Mouse (Mus musculus) liver, embryonic 16.5 days (tissue): ENCODE data around the gene Hip1r. TPM values are rescaled to one million over a fixed set of nuclear protein-coding genes. Genes with fewer than 3 reads are reported as not detected.

Experiments
- ATAC-seq: fragments of 200-750 bp; cut with Nextera tagmentation; 2 replicates; pipeline ENCODE4 v1.8.0; 2017; ENCODE audit warnings: low read depth, mild to moderate bottlenecking, moderate number of reproducible peaks, moderate library complexity
- H3K27ac ChIP-seq: fragments of 300-500 bp; sonication (generic); 2 replicates; pipeline ENCODE4 v1.5.1; 2014; ENCODE audit warnings: mild to moderate bottlenecking, low read length
- H3K27me3 ChIP-seq: fragments of 300-500 bp; sonication (generic); 2 replicates; pipeline ENCODE4 v1.6.1; 2014; ENCODE audit warnings: low read depth, low read length, mixed read lengths; ENCODE audit not compliant: control insufficient read depth, insufficient read depth
- H3K36me3 ChIP-seq: fragments of 300-500 bp; sonication (generic); 2 replicates; pipeline ENCODE4 v1.6.1; 2014; ENCODE audit warnings: mild to moderate bottlenecking; ENCODE audit not compliant: control insufficient read depth, insufficient read depth
- H3K4me1 ChIP-seq: fragments of 300-500 bp; sonication (generic); 2 replicates; pipeline ENCODE4 v1.6.1; 2014; ENCODE audit warnings: low read depth, low read length, mixed read lengths; ENCODE audit not compliant: control insufficient read depth
- H3K4me2 ChIP-seq: fragments of 300-500 bp; sonication (generic); 2 replicates; pipeline ENCODE4 v1.6.1; 2014; ENCODE audit warnings: low read depth, low read length, mixed read lengths
- H3K4me3 ChIP-seq: fragments of 300-500 bp; sonication (generic); 2 replicates; pipeline ENCODE4 v1.5.1; 2014; ENCODE audit warnings: low read depth, mild to moderate bottlenecking, low read length
- H3K9ac ChIP-seq: fragments of 300-500 bp; sonication (generic); 2 replicates; pipeline ENCODE4 v1.6.1; 2014; ENCODE audit warnings: low read depth, low read length
- H3K9me3 ChIP-seq: fragments of 300-500 bp; sonication (generic); replicated peaks from 2 replicates; pipeline ENCODE4 v1.6.1; 2016; ENCODE audit warnings: low read length; ENCODE audit not compliant: control insufficient read depth
- WGBS: fragments of 180-500 bp; shearing (Covaris S2); extraction: QIAGEN DNeasy Blood & Tissue Kit; methylation state at CpG from one replicate; pipeline ENCODE4 v1.1.7; 2014; ENCODE audit not compliant: insufficient replicate concordance; 5-methylcytosine and 5-hydroxymethylcytosine counted together
- polyA plus RNA-seq: library from polyadenylated mRNA; unstranded; fragments of >200 nt; fragmentation: Nextera tagmentation; extraction: Ambion mirVana; gene quantifications from 2 replicates; pipeline ENCODE4 v1.2.1, GENCODE M21; 2015

Hip1r gene
- polyA plus RNA-seq, 1 experiment from 2014 or later = 16.3 TPM

GRCm38 (mm10) chr5:124021701-124022100 lies 48.3 kb downstream of the Hip1r start:
- Histone ChIP-seq H3K27ac (peak overlapping the region; percentile 74), H3K36me3 (peaks cover 5% of the 10 kb centered on the region; the same call in 1 of the 2 replicates), H3K27me3 (no peaks in the 10 kb centered on the region), H3K9ac (peak overlapping the region; percentile 38; the same call in 1 of the 2 replicates), H3K4me3 (no peak overlapping the region), H3K4me2 (peak overlapping the region; percentile 17), H3K4me1 (peaks cover 95% of the 10 kb centered on the region), H3K9me3 (no peaks in the 10 kb centered on the region)
- ATAC-seq = no peak
- WGBS = 54% methylated on average over 11 of the region's 11 CpGs

- peak overlapping the region; percentile 17 for H3K4me2 ChIP-seq
- H3K4me1 ChIP-seq = peaks cover 91% of the 10 kb centered on the region
- no peak overlapping the region for H3K4me3 ChIP-seq
- H3K9ac ChIP-seq = peak overlapping the region; percentile 38; the same call in 1 of the 2 replicates
- no peaks in the 10 kb centered on the region for H3K27me3 ChIP-seq
- H3K9me3 ChIP-seq = no peaks in the 10 kb centered on the region
- WGBS = 10% methylated on average over 7 of the region's 7 CpGs
- H3K36me3 ChIP-seq = peaks cover 6% of the 10 kb centered on the region; the same call in 1 of the 2 replicates
- H3K27ac ChIP-seq = peak overlapping the region; percentile 74
- ATAC-seq = no peak
Measured at GRCm38 (mm10) chr5:124022365-124022764, 48.9 kb downstream of the Hip1r start.

- Histone ChIP-seq H3K4me3 (no peak overlapping the region), H3K36me3 (peaks cover 6% of the 10 kb centered on the region; the same call in 1 of the 2 replicates), H3K4me1 (peaks cover 89% of the 10 kb centered on the region), H3K27me3 (no peaks in the 10 kb centered on the region), H3K9ac (no peak overlapping the region; the same call in 1 of the 2 replicates), H3K9me3 (no peaks in the 10 kb centered on the region), H3K4me2 (no peak overlapping the region), H3K27ac (peak overlapping the region; percentile 55)
- 76% methylated on average over 6 of the region's 6 CpGs for WGBS
- ATAC-seq = no peak
Measured at GRCm38 (mm10) chr5:124024677-124025076, 51.2 kb downstream of the Hip1r start.

GRCm38 (mm10) chr5:124025146-124025545 lies 51.7 kb downstream of the Hip1r start:
- H3K4me3 ChIP-seq = no peak overlapping the region
- no peaks in the 10 kb centered on the region for H3K27me3 ChIP-seq
- H3K9ac ChIP-seq = no peak overlapping the region; the same call in 1 of the 2 replicates
- 53% methylated on average over 9 of the region's 9 CpGs for WGBS
- peaks cover 88% of the 10 kb centered on the region for H3K4me1 ChIP-seq
- no peaks in the 10 kb centered on the region for H3K9me3 ChIP-seq
- H3K4me2 ChIP-seq = no peak overlapping the region
- H3K27ac ChIP-seq = peak overlapping the region; percentile 60
- ATAC-seq = 0 out of 2 replicates have a peak, but pooled peaks have one; percentile 50
- peaks cover 6% of the 10 kb centered on the region; the same call in 1 of the 2 replicates for H3K36me3 ChIP-seq

GRCm38 (mm10) chr5:124025587-124026441 lies 52.4 kb downstream of the Hip1r start:
- ATAC-seq = peak; percentile 25; the same call in 1 of the 2 replicates
- Histone ChIP-seq H3K9ac (peak overlapping the region; percentile 11), H3K4me1 (peaks cover 89% of the 10 kb centered on the region), H3K27ac (peak overlapping the region; percentile 60), H3K9me3 (no peaks in the 10 kb centered on the region), H3K4me3 (no peak overlapping the region), H3K36me3 (peaks cover 4% of the 10 kb centered on the region; the same call in 1 of the 2 replicates), H3K27me3 (no peaks in the 10 kb centered on the region), H3K4me2 (0 out of 2 replicates have a peak overlapping the region, but pooled peaks have one; percentile 2)
- WGBS = 77% methylated on average over 15 of the region's 15 CpGs

GRCm38 (mm10) chr5:124026568-124026967 lies 53.1 kb downstream of the Hip1r start:
- Histone ChIP-seq H3K4me2 (no peak overlapping the region), H3K27ac (peak overlapping the region; percentile 60), H3K36me3 (peaks cover 4% of the 10 kb centered on the region; the same call in 1 of the 2 replicates), H3K4me3 (no peak overlapping the region), H3K27me3 (no peaks in the 10 kb centered on the region), H3K9me3 (no peaks in the 10 kb centered on the region), H3K4me1 (peaks cover 83% of the 10 kb centered on the region), H3K9ac (peak overlapping the region; percentile 5; the same call in 1 of the 2 replicates)
- ATAC-seq = no peak
- 75% methylated on average over 5 of the region's 5 CpGs for WGBS

GRCm38 (mm10) chr5:124027702-124028470 lies 54.5 kb downstream of the Hip1r start:
- peak overlapping the region; percentile 6; the same call in 1 of the 2 replicates for H3K4me3 ChIP-seq
- H3K4me1 ChIP-seq = peaks cover 78% of the 10 kb centered on the region
- H3K27me3 ChIP-seq = no peaks in the 10 kb centered on the region
- peak overlapping the region; percentile 47 for H3K27ac ChIP-seq
- peak overlapping the region; percentile 27 for H3K4me2 ChIP-seq
- H3K36me3 ChIP-seq = peaks cover 4% of the 10 kb centered on the region; the same call in 1 of the 2 replicates
- ATAC-seq = no peak
- no peaks in the 10 kb centered on the region for H3K9me3 ChIP-seq
- peak overlapping the region; percentile 21; the same call in 1 of the 2 replicates for H3K9ac ChIP-seq
- WGBS = 47% methylated on average over 19 of the region's 19 CpGs

- ATAC-seq = no peak
- WGBS = 27% methylated on average over 7 of the region's 7 CpGs
- Histone ChIP-seq H3K27ac (peak overlapping the region; percentile 47; the same call in 1 of the 2 replicates), H3K27me3 (no peaks in the 10 kb centered on the region), H3K9me3 (no peaks in the 10 kb centered on the region), H3K9ac (no peak overlapping the region; the same call in 1 of the 2 replicates), H3K36me3 (peaks cover 4% of the 10 kb centered on the region; the same call in 1 of the 2 replicates), H3K4me2 (peak overlapping the region; percentile 27), H3K4me1 (peaks cover 70% of the 10 kb centered on the region), H3K4me3 (peak overlapping the region; percentile 6; the same call in 1 of the 2 replicates)
Measured at GRCm38 (mm10) chr5:124028680-124029079, 55.3 kb downstream of the Hip1r start.
